Comparison of ENCODE assay signal across 23 mouse cellular contexts in genomic region chr17:50908160-50908559, GRCm38 (mm10).
A peak's percentile ranks its signal among the peaks of the same experiment; 100 is the strongest.
DNase-seq lines count a peak whose midpoint lies in the region; ATAC-seq lines count a peak whose summit lies in the region.
"Had no signal": no experiment of that assay in that cellular context is flagged by ENCODE, and none has a peak within 500 bp of the region (broad histone marks: within the 10 kb centered on the region; RNA-seq: fewer than 3 reads in every experiment).

No protein-coding gene starts in this region.

- WGBS in forebrain, embryonic 16.5 days = 56% methylated on average over 4 of the region's 4 CpGs
- 87% methylated on average over 4 of the region's 4 CpGs for WGBS in forebrain, embryonic 11.5 days
- WGBS in hindbrain, embryonic 12.5 days = 67% methylated on average over 4 of the region's 4 CpGs
- 69% methylated on average over 4 of the region's 4 CpGs for WGBS in midbrain, embryonic 12.5 days
- 30% methylated on average over 4 of the region's 4 CpGs for WGBS in neural tube, embryonic 13.5 days
- 90% methylated on average over 4 of the region's 4 CpGs for WGBS in limb, embryonic 10.5 days
- WGBS in liver, embryonic 11.5 days = 87% methylated on average over 4 of the region's 4 CpGs

- ATAC-seq in forebrain, embryonic 16.5 days = peak; percentile 47; the same call in 1 of the 2 replicates
- no peak for ATAC-seq in forebrain, embryonic 11.5 days (replicated peaks; ENCODE audit: low FRiP score)
- ATAC-seq in hindbrain, embryonic 12.5 days (ENCODE audit: low FRiP score) = peak; percentile 35; the same call in 1 of the 2 replicates
- 0 out of 2 replicates have a peak, but pooled peaks have one; percentile 39 for ATAC-seq in midbrain, embryonic 12.5 days (ENCODE audit: low FRiP score, low read depth)
- 0 out of 2 replicates have a peak, but pooled peaks have one; percentile 68 for ATAC-seq in neural tube, embryonic 13.5 days (ENCODE audit: low read depth)
- no peak for ATAC-seq in liver, embryonic 11.5 days (replicated peaks; ENCODE audit: low FRiP score)
- ATAC-seq: CD4-positive, CD25-positive, alpha-beta regulatory T cell, adult 4 months; intestine, embryonic 15.5 days had no signal

- no peaks in the 10 kb centered on the region for H3K9me3 ChIP-seq in forebrain, embryonic 16.5 days (ENCODE audit: control insufficient read depth, low read length)
- no peaks in the 10 kb centered on the region for H3K9me3 ChIP-seq in forebrain, embryonic 11.5 days (ENCODE audit: control insufficient read depth, low read length)
- no peaks in the 10 kb centered on the region for H3K9me3 ChIP-seq in hindbrain, embryonic 12.5 days (replicated peaks)
- H3K9me3 ChIP-seq in midbrain, embryonic 12.5 days = no peaks in the 10 kb centered on the region
- H3K9me3 ChIP-seq in neural tube, embryonic 13.5 days = no peaks in the 10 kb centered on the region
- H3K9me3 ChIP-seq in limb, embryonic 10.5 days (replicated peaks) = no peaks in the 10 kb centered on the region
- no peaks in the 10 kb centered on the region for H3K9me3 ChIP-seq in liver, embryonic 11.5 days (ENCODE audit: control insufficient read depth, low read length)
- H3K9me3 ChIP-seq: intestine, embryonic 15.5 days; limb, embryonic 13.5 days; liver, embryonic 13.5 days; megakaryocyte, embryonic 14.5 days had no signal

- H3K4me3 ChIP-seq in forebrain, embryonic 16.5 days (replicated peaks; ENCODE audit: low read length) = no peak overlapping the region
- H3K4me3 ChIP-seq in forebrain, embryonic 11.5 days (ENCODE audit: low read depth, low read length) = no peak overlapping the region
- H3K4me3 ChIP-seq in hindbrain, embryonic 12.5 days = no peak overlapping the region
- no peak overlapping the region for H3K4me3 ChIP-seq in midbrain, embryonic 12.5 days
- H3K4me3 ChIP-seq in neural tube, embryonic 13.5 days = no peak overlapping the region
- H3K4me3 ChIP-seq in limb, embryonic 10.5 days = no peak overlapping the region
- H3K4me3 ChIP-seq in liver, embryonic 11.5 days (ENCODE audit: low read depth, low read length) = no peak overlapping the region
- H3K4me3 ChIP-seq: gastrocnemius, adult 2 months; intestine, embryonic 15.5 days; layer of hippocampus, adult 2 months; limb, embryonic 13.5 days; liver, embryonic 13.5 days; megakaryocyte, embryonic 14.5 days had no signal

- no peak overlapping the region for H3K9ac ChIP-seq in forebrain, embryonic 16.5 days (replicated peaks; ENCODE audit: low read depth, low read length)
- no peak overlapping the region for H3K9ac ChIP-seq in forebrain, embryonic 11.5 days (ENCODE audit: low read length)
- no peak overlapping the region for H3K9ac ChIP-seq in hindbrain, embryonic 12.5 days
- H3K9ac ChIP-seq in midbrain, embryonic 12.5 days (replicated peaks) = no peak overlapping the region
- H3K9ac ChIP-seq in neural tube, embryonic 13.5 days = no peak overlapping the region
- no peak overlapping the region for H3K9ac ChIP-seq in liver, embryonic 11.5 days (ENCODE audit: low read depth, low read length)
- H3K9ac ChIP-seq: intestine, embryonic 15.5 days; limb, embryonic 13.5 days; liver, embryonic 13.5 days had no signal

- DNase-seq in forebrain, embryonic 11.5 days (ENCODE audit: low spot score) = no peak
- DNase-seq in limb, embryonic 10.5 days (ENCODE audit: low spot score) = no peak
- no peak for DNase-seq in liver, embryonic 11.5 days (ENCODE audit: low spot score)
- DNase-seq: adrenal gland, postnatal 14 days; cerebellum, adult 8-10 months; cerebellum, postnatal 36 days; gastrocnemius, adult 2 months; kidney, adult 8-10 months; kidney, postnatal 25 days; liver, embryonic 13.5 days; lung, adult 2 months; lung, postnatal 14 days; right cerebral cortex, postnatal 25 days; spleen, adult 18-20 months had no signal

- H3K36me3 ChIP-seq in forebrain, embryonic 16.5 days (ENCODE audit: control insufficient read depth, insufficient read depth) = no peaks in the 10 kb centered on the region
- no peaks in the 10 kb centered on the region for H3K36me3 ChIP-seq in forebrain, embryonic 11.5 days (ENCODE audit: control insufficient read depth, insufficient read depth, low read length)
- no peaks in the 10 kb centered on the region for H3K36me3 ChIP-seq in hindbrain, embryonic 12.5 days
- H3K36me3 ChIP-seq in midbrain, embryonic 12.5 days = no peaks in the 10 kb centered on the region
- H3K36me3 ChIP-seq in neural tube, embryonic 13.5 days = no peaks in the 10 kb centered on the region
- no peaks in the 10 kb centered on the region for H3K36me3 ChIP-seq in limb, embryonic 10.5 days
- H3K36me3 ChIP-seq in liver, embryonic 11.5 days (ENCODE audit: control insufficient read depth, insufficient read depth, low read length) = no peaks in the 10 kb centered on the region
- H3K36me3 ChIP-seq: intestine, embryonic 15.5 days; limb, embryonic 13.5 days; liver, embryonic 13.5 days had no signal

- H3K4me1 ChIP-seq in forebrain, embryonic 16.5 days (replicated peaks; ENCODE audit: control insufficient read depth, insufficient read depth, low read length) = no peaks in the 10 kb centered on the region
- H3K4me1 ChIP-seq in forebrain, embryonic 11.5 days (replicated peaks; ENCODE audit: control insufficient read depth, insufficient read depth, low read length) = peaks cover 2% of the 10 kb centered on the region; the same call in 1 of the 2 replicates
- H3K4me1 ChIP-seq in hindbrain, embryonic 12.5 days = peaks cover 4% of the 10 kb centered on the region; the same call in 1 of the 2 replicates
- peaks cover 8% of the 10 kb centered on the region; the same call in 1 of the 2 replicates for H3K4me1 ChIP-seq in midbrain, embryonic 12.5 days
- peaks cover 30% of the 10 kb centered on the region for H3K4me1 ChIP-seq in neural tube, embryonic 13.5 days (replicated peaks)
- H3K4me1 ChIP-seq in limb, embryonic 10.5 days = peaks cover 11% of the 10 kb centered on the region
- 0 out of 2 replicates have a peak, but pooled peaks cover 3% of the 10 kb centered on the region for H3K4me1 ChIP-seq in liver, embryonic 11.5 days (replicated peaks; ENCODE audit: control insufficient read depth, insufficient read depth, low read length)
- H3K4me1 ChIP-seq: intestine, embryonic 15.5 days had no signal

- no peaks in the 10 kb centered on the region for H3K27me3 ChIP-seq in forebrain, embryonic 16.5 days (replicated peaks; ENCODE audit: control insufficient read depth, insufficient read depth, low read length)
- H3K27me3 ChIP-seq in forebrain, embryonic 11.5 days (ENCODE audit: control insufficient read depth, insufficient read depth, low read length) = no peaks in the 10 kb centered on the region
- no peaks in the 10 kb centered on the region for H3K27me3 ChIP-seq in hindbrain, embryonic 12.5 days
- no peaks in the 10 kb centered on the region for H3K27me3 ChIP-seq in midbrain, embryonic 12.5 days
- H3K27me3 ChIP-seq in neural tube, embryonic 13.5 days = no peaks in the 10 kb centered on the region
- no peaks in the 10 kb centered on the region for H3K27me3 ChIP-seq in limb, embryonic 10.5 days (ENCODE audit: low read depth, poor library complexity, severe bottlenecking)
- H3K27me3 ChIP-seq in liver, embryonic 11.5 days (replicated peaks; ENCODE audit: control insufficient read depth, insufficient read depth, low read length) = no peaks in the 10 kb centered on the region
- H3K27me3 ChIP-seq: intestine, embryonic 15.5 days; limb, embryonic 13.5 days; liver, embryonic 13.5 days; megakaryocyte, embryonic 14.5 days had no signal

- H3K4me2 ChIP-seq in forebrain, embryonic 16.5 days (ENCODE audit: low read length) = no peak overlapping the region
- no peak overlapping the region for H3K4me2 ChIP-seq in forebrain, embryonic 11.5 days (ENCODE audit: low read depth, low read length, severe bottlenecking)
- H3K4me2 ChIP-seq in hindbrain, embryonic 12.5 days (replicated peaks) = no peak overlapping the region
- H3K4me2 ChIP-seq in midbrain, embryonic 12.5 days (replicated peaks) = no peak overlapping the region
- H3K4me2 ChIP-seq in neural tube, embryonic 13.5 days = peak overlapping the region; percentile 20
- H3K4me2 ChIP-seq in liver, embryonic 11.5 days = no peak overlapping the region
- H3K4me2 ChIP-seq: intestine, embryonic 15.5 days; limb, embryonic 13.5 days; liver, embryonic 13.5 days had no signal

- H3K27ac ChIP-seq in forebrain, embryonic 16.5 days (ENCODE audit: low read length) = no peak overlapping the region
- no peak overlapping the region for H3K27ac ChIP-seq in forebrain, embryonic 11.5 days (ENCODE audit: low read depth, low read length)
- H3K27ac ChIP-seq in hindbrain, embryonic 12.5 days = no peak overlapping the region
- H3K27ac ChIP-seq in midbrain, embryonic 12.5 days (replicated peaks) = no peak overlapping the region
- peak overlapping the region; percentile 59 for H3K27ac ChIP-seq in neural tube, embryonic 13.5 days (replicated peaks)
- H3K27ac ChIP-seq in limb, embryonic 10.5 days = no peak overlapping the region
- H3K27ac ChIP-seq in liver, embryonic 11.5 days (ENCODE audit: low read depth, low read length) = no peak overlapping the region
- H3K27ac ChIP-seq: gastrocnemius, adult 2 months; intestine, embryonic 15.5 days; layer of hippocampus, adult 2 months; limb, embryonic 13.5 days; liver, embryonic 13.5 days had no signal

Comparison
In these comparisons a context has a peak if more than half of its experiments do, and no peak if none do; other contexts are left out.
1. ATAC-seq: peak in forebrain, embryonic 16.5 days (single experiment), hindbrain, embryonic 12.5 days (single experiment), midbrain, embryonic 12.5 days (single experiment) and neural tube, embryonic 13.5 days (single experiment); none in forebrain, embryonic 11.5 days (single experiment) and liver, embryonic 11.5 days (single experiment).